Mouse (Mus musculus) induced T-regulatory cell, adult 2 months (primary cell): Measurements from ENCODE around the gene Ap1s2.

Source experiments
- DNase-seq: peaks from one replicate; pipeline ENCODE4 v3.0.0-alpha.2; 2012; ENCODE audit warnings: low read depth

Ap1s2 gene

DNA sequence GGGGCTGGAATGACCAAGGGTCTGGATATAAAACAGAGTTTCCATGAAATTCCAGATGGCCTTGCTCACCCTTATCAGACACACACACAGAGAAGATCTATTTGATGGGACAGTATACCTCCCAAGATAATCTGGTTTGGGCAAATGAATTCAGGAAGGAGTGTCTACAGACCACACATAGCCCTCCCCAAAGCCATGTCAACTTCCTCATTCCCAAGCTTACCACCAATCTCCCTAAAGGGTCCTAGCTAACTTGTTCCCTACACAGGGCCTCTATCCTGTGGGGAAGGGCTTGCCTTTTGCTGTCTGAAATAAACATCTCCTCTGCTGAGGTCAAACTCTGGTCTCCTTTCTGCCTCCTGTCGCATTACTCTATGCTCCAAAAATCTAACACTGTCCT lies 72.3 kb downstream of the Ap1s2 start:
- no peak for DNase-seq

DNA sequence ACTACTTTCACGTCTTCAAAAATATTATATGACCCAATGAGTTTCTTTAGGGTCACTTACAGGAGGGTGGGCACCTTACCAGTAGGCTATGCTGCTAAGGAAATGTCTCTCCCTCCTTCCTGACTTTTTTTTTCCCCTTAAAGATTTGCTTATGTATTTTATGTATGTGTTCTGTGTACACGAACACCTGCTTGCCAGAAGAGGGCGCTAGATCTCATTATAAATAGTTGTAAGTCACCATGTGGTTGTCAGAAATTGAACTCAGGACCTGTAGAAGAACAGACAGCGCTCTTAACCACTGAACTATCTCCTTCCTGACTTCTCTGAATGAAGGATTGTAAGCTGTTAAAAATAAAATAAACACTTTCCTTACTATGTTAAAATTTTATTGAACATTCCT lies 72.7 kb downstream of the Ap1s2 start:
- DNase-seq, result peak; percentile 34

GRCm38 (mm10) chrX:163982129-163982528 lies 73.3 kb downstream of the Ap1s2 start:
- DNase-seq, result no peak
